Mouse (Mus musculus) hindbrain, postnatal 0 days (tissue): Measurements from ENCODE around the gene Gm33815. TPM values are rescaled to one million over a fixed set of nuclear protein-coding genes. Genes with fewer than 3 reads are reported as not detected.
"Not testable (repeated sequence)": the region's sequence is repeated elsewhere in the genome, so short reads cannot be mapped to it uniquely, and the experiment has no call there.

Experiments used
- ATAC-seq: fragments of 200-750 bp; cut with Nextera tagmentation; 2 replicates; pipeline ENCODE4 v1.8.0; 2017; ENCODE audit warnings: mild to moderate bottlenecking, moderate TSS enrichment, moderate library complexity
- DNase-seq: peaks from one replicate; pipeline ENCODE4 v3.0.0-alpha.2; 2015; ENCODE audit warnings: low spot score
- H3K27ac ChIP-seq: fragments of 300-500 bp; sonication (generic); 2 replicates; pipeline ENCODE4 v1.5.1; 2014; ENCODE audit warnings: mild to moderate bottlenecking
- H3K27me3 ChIP-seq: fragments of 300-500 bp; sonication (generic); 2 replicates; pipeline ENCODE4 v1.6.1; 2014; ENCODE audit warnings: low read length, mixed read lengths; ENCODE audit not compliant: insufficient read depth
- H3K36me3 ChIP-seq: fragments of 300-500 bp; sonication (generic); 2 replicates; pipeline ENCODE4 v1.6.1; 2014; ENCODE audit warnings: low read length, mixed read lengths; ENCODE audit not compliant: insufficient read depth
- H3K4me1 ChIP-seq: fragments of 300-500 bp; sonication (generic); 2 replicates; pipeline ENCODE4 v1.6.1; 2014; ENCODE audit warnings: antibody characterized with exemption, low read length, mixed read lengths; ENCODE audit not compliant: insufficient read depth
- H3K4me2 ChIP-seq: fragments of 300-500 bp; sonication (generic); 2 replicates; pipeline ENCODE4 v1.6.1; 2014; ENCODE audit warnings: low read depth, mild to moderate bottlenecking, low read length, moderate library complexity, mixed read lengths
- H3K4me3 ChIP-seq: fragments of 300-500 bp; sonication (generic); 2 replicates; pipeline ENCODE4 v1.5.1; 2014; ENCODE audit warnings: low read length
- H3K9ac ChIP-seq: fragments of 300-500 bp; sonication (generic); replicated peaks from 2 replicates; pipeline ENCODE4 v1.6.1; 2014; ENCODE audit warnings: mild to moderate bottlenecking, low read length, moderate library complexity, mixed read lengths
- H3K9me3 ChIP-seq: fragments of 300-500 bp; sonication (generic); 2 replicates; pipeline ENCODE4 v1.6.1; 2016; ENCODE audit warnings: low read length, mixed read lengths
- WGBS: fragments of 180-500 bp; shearing (Covaris S2); extraction: QIAGEN DNeasy Blood & Tissue Kit; methylation state at CpG from one replicate; pipeline ENCODE4 v1.1.7; 2014; 5-methylcytosine and 5-hydroxymethylcytosine counted together
- polyA plus RNA-seq: library from polyadenylated mRNA; unstranded; fragments of >200 nt; fragmentation: Nextera tagmentation; extraction: Ambion mirVana; gene quantifications from 2 replicates; pipeline ENCODE4 v1.2.1, GENCODE M21; 2015
- total RNA-seq: library from RNA; depleted of rRNA; stranded (reverse); fragments of >200 nt; gene quantifications from 2 replicates; pipeline ENCODE4 v1.2.3, GENCODE M21; 2014; rRNA removed

The Gm33815 gene
- not detected in 2 replicates for total RNA-seq
- polyA plus RNA-seq: not detected in 2 replicates

DNA sequence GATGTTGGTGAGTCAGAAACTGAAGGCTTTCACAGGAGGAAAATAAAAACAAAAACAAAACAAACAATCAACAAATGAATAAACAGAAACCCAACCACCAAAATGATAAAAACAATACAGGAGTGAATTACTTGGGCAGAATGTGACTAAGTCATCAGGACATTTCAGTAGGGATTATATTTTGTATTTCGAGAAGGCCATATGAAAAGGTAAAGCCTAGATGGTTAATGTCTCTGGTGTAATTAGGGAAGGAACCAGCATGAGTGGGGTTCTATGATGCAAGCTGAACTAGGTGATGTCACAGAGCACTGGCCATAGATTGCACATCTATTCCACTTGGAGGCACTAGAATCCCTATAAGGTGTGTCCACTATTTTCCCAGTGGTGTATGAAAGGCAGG lies at the start of gene Gm33815:
Gene Gm33815 (plus strand): TSS at position 301 of the 400 bp plus-strand sequence.
- not testable (repeated sequence) for H3K27ac ChIP-seq, H3K9me3 ChIP-seq, H3K36me3 ChIP-seq, H3K4me1 ChIP-seq, ATAC-seq, H3K4me2 ChIP-seq, H3K4me3 ChIP-seq, H3K9ac ChIP-seq, H3K27me3 ChIP-seq, DNase-seq
- WGBS: no CpG with 5 or more reads among the region's 1 CpGs
